Mouse (Mus musculus) midbrain, embryonic 14.5 days (tissue): ENCODE results near the gene Cutal. TPM values are rescaled to one million over a fixed set of nuclear protein-coding genes. Genes with fewer than 3 reads are reported as not detected.
"Not testable (repeated sequence)": the region's sequence is repeated elsewhere in the genome, so short reads cannot be mapped to it uniquely, and the experiment has no call there.

Source experiments
- ATAC-seq: fragments of 200-750 bp; cut with Nextera tagmentation; 2 replicates; pipeline ENCODE4 v1.8.0; 2017; ENCODE audit warnings: moderate number of reproducible peaks, moderate library complexity; ENCODE audit not compliant: low FRiP score, low TSS enrichment
- DNase-seq: peaks from one replicate; pipeline ENCODE4 v3.0.0-alpha.2; 2015
- H3K27ac ChIP-seq: fragments of 300-500 bp; sonication (generic); replicated peaks from 2 replicates; pipeline ENCODE4 v1.5.1; 2014; ENCODE audit warnings: mild to moderate bottlenecking, low read depth, low read length, moderate library complexity
- H3K27me3 ChIP-seq: fragments of 300-500 bp; sonication (generic); 2 replicates; pipeline ENCODE4 v1.6.1; 2014; ENCODE audit warnings: low read length, control low read depth, mixed read lengths; ENCODE audit not compliant: control insufficient read depth, insufficient read depth
- H3K36me3 ChIP-seq: fragments of 300-500 bp; sonication (generic); 2 replicates; pipeline ENCODE4 v1.6.1; 2014; ENCODE audit warnings: low read length, control low read depth; ENCODE audit not compliant: control insufficient read depth, insufficient read depth
- H3K4me1 ChIP-seq: fragments of 300-500 bp; sonication (generic); 2 replicates; pipeline ENCODE4 v1.6.1; 2014; ENCODE audit warnings: mild to moderate bottlenecking, antibody characterized with exemption, low read length, control low read depth; ENCODE audit not compliant: control insufficient read depth, insufficient read depth
- H3K4me2 ChIP-seq: fragments of 300-500 bp; sonication (generic); 2 replicates; pipeline ENCODE4 v1.6.1; 2014; ENCODE audit warnings: mild to moderate bottlenecking, low read length, moderate library complexity
- H3K4me3 ChIP-seq: fragments of 300-500 bp; sonication (generic); replicated peaks from 2 replicates; pipeline ENCODE4 v1.5.1; 2014; ENCODE audit warnings: low read depth, low read length
- H3K9ac ChIP-seq: fragments of 300-500 bp; sonication (generic); replicated peaks from 2 replicates; pipeline ENCODE4 v1.6.1; 2014; ENCODE audit warnings: mild to moderate bottlenecking, low read length, moderate library complexity
- H3K9me3 ChIP-seq: fragments of 300-500 bp; sonication (generic); 2 replicates; pipeline ENCODE4 v1.6.1; 2016; ENCODE audit warnings: low read length, control low read depth, mixed read lengths; ENCODE audit not compliant: control insufficient read depth
- WGBS: fragments of 180-500 bp; shearing (Covaris S2); extraction: QIAGEN DNeasy Blood & Tissue Kit; methylation state at CpG from one replicate; pipeline ENCODE4 v1.1.7; 2014; 5-methylcytosine and 5-hydroxymethylcytosine counted together
- polyA plus RNA-seq: library from polyadenylated mRNA; unstranded; fragments of >200 nt; fragmentation: Nextera tagmentation; extraction: Ambion mirVana; gene quantifications from 2 replicates; pipeline ENCODE4 v1.2.1, GENCODE M21; 2014

The Cutal gene
- polyA plus RNA-seq, 1 experiment from 2014 or later = 0.59 TPM

DNA sequence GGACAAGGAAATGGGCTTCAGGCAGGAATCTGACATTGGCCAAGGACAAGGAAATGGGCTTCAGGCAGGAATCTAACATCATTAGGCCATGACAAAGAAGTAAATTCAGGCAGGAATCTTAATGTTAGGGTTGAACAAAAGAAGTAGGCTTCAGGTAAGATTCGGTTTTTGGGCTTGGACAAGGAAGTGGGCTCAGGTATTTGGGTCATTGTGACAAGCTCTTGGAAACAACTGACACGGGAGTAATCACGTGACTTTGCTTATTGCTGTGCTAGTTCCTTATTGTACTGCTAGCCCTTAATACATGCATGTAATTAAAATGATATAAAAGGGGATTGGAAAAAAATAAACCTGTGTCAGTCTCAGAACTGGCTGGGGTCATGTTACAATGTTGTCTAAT lies 38.5 kb upstream of the Cutal start:
- H3K9me3 ChIP-seq = no peaks in the 10 kb centered on the region
- H3K4me1 ChIP-seq = no peaks in the 10 kb centered on the region
- no peak overlapping the region for H3K27ac ChIP-seq
- 80% methylated on average over 3 of the region's 3 CpGs for WGBS
- no peaks in the 10 kb centered on the region for H3K36me3 ChIP-seq
- DNase-seq (no peak), ATAC-seq (no peak)
- H3K27me3 ChIP-seq = no peaks in the 10 kb centered on the region
- no peak overlapping the region for H3K4me3 ChIP-seq
- H3K4me2 ChIP-seq = no peak overlapping the region
- no peak overlapping the region for H3K9ac ChIP-seq

DNA sequence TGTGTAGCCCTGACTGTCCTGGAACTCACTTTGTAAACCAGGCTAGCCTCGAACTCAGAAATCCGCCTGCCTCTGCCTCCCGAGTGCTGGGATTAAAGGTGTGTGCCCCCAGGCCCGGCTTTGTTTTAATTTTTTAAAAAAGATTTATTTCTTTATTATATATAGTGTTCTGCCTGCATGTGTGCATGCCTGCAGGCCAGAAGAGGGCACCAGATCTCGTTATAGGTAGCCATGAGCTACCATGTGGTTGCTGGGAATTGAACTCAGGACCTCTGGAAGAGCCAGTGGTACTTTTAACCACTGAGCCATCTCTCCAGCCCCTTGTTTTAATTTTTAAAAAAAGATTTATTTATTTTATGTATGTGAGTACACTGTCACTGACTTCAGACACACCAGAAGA lies 34.1 kb upstream of the Cutal start:
- not testable (repeated sequence) for H3K36me3 ChIP-seq, DNase-seq, H3K9me3 ChIP-seq, H3K4me1 ChIP-seq, H3K4me2 ChIP-seq, H3K4me3 ChIP-seq, H3K27ac ChIP-seq, H3K9ac ChIP-seq, ATAC-seq, H3K27me3 ChIP-seq
- WGBS = 84% methylated on average over 5 of the region's 5 CpGs

DNA sequence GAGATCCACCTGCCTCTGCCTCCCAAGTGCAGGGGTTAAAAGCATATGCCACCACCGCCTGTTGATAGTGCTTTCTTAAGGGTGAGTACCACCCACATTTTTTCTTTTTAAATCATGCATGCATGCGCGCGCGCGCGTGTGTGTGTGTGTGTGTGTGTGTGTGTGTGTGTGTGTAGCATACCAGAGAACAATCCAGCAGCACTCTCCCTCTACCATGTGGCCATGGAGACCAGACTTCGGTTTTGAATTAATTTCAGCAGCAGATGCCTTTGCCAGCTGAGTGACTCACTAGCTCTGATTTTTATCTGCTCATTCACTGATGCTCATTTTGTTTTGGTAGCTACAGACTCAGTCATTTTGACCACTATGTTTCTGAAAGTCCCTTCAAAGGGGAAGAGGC lies 32.5 kb upstream of the Cutal start:
- 90% methylated on average over 8 of the region's 8 CpGs for WGBS
- no peaks in the 10 kb centered on the region for H3K4me1 ChIP-seq
- H3K36me3 ChIP-seq = no peaks in the 10 kb centered on the region
- no peaks in the 10 kb centered on the region for H3K9me3 ChIP-seq
- no peak overlapping the region for H3K9ac ChIP-seq
- ATAC-seq (no peak), DNase-seq (no peak)
- H3K27ac ChIP-seq = no peak overlapping the region
- H3K4me2 ChIP-seq = no peak overlapping the region
- no peaks in the 10 kb centered on the region for H3K27me3 ChIP-seq
- H3K4me3 ChIP-seq = no peak overlapping the region

GRCm38 (mm10) chr2:34843211-34843939 lies 30.8 kb upstream of the Cutal start:
- Histone ChIP-seq H3K36me3 (no peaks in the 10 kb centered on the region), H3K9ac (no peak overlapping the region), H3K27ac (no peak overlapping the region), H3K4me3 (no peak overlapping the region), H3K27me3 (no peaks in the 10 kb centered on the region), H3K4me2 (no peak overlapping the region), H3K9me3 (no peaks in the 10 kb centered on the region), H3K4me1 (no peaks in the 10 kb centered on the region)
- no peak for DNase-seq
- WGBS = 85% methylated on average over 11 of the region's 11 CpGs
- ATAC-seq = no peak

DNA sequence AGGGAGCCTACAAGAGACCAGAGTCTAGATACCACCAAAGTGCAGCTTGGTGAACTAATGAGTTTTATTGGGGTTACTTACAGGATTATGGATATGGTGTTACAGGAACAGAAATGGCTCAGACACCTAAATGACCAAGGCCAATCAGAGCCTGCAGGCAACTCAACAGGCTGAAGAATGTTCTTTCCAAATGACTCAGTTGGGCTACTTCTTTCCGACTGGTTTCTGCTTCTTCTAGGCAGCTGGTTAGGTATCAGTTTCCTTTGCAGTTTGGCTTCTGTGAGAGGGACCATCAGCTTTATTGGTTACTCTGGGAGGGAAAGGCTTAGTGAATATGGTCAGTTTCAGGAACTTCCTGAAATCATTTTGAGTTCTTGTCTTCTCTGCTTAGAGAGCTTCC lies 26.5 kb upstream of the Cutal start:
- no peak for DNase-seq
- Histone ChIP-seq H3K4me2 (no peak overlapping the region), H3K4me1 (no peaks in the 10 kb centered on the region), H3K4me3 (no peak overlapping the region), H3K27ac (no peak overlapping the region), H3K9ac (no peak overlapping the region), H3K27me3 (no peaks in the 10 kb centered on the region), H3K36me3 (peaks cover 34% of the 10 kb centered on the region), H3K9me3 (no peaks in the 10 kb centered on the region)
- 94% methylated on average over 1 of the region's 1 CpGs for whole genome bisulfite sequencing
- ATAC-seq = no peak

- Histone ChIP-seq H3K27me3 (no peaks in the 10 kb centered on the region), H3K27ac (no peak overlapping the region), H3K36me3 (peaks cover 96% of the 10 kb centered on the region), H3K4me3 (no peak overlapping the region), H3K9ac (no peak overlapping the region), H3K4me1 (no peaks in the 10 kb centered on the region), H3K4me2 (no peak overlapping the region), H3K9me3 (no peaks in the 10 kb centered on the region)
- WGBS = 96% methylated on average over 4 of the region's 4 CpGs
- ATAC-seq (no peak), DNase-seq (no peak)
Observed at GRCm38 (mm10) chr2:34855265-34855664, 18.9 kb upstream of the Cutal start.

DNA sequence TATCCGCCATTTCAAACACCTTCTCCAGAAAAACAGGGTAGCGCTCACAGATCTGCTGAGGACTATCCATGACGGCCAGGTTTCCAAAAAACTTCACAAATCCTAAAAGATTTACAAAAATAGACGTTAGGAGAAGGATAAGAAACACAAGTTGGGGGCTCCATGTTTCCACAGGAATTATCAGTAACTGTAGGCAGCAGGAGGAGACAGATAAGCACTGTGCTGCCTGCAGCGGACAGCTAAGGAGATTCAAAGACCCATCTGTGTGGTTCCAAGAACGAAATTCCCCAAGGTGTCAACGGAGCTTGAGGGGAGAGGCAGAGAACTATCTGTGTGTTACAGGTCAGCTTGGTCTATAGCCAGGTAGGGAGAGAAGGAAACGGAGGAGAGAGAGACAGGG lies 16.5 kb upstream of the Cutal start:
- Histone ChIP-seq H3K27ac (no peak overlapping the region), H3K4me2 (no peak overlapping the region), H3K9me3 (no peaks in the 10 kb centered on the region), H3K27me3 (no peaks in the 10 kb centered on the region), H3K9ac (no peak overlapping the region), H3K36me3 (peaks cover 90% of the 10 kb centered on the region), H3K4me1 (no peaks in the 10 kb centered on the region), H3K4me3 (no peak overlapping the region)
- ATAC-seq (no peak), DNase-seq (no peak)
- 95% methylated on average over 8 of the region's 8 CpGs for WGBS

- WGBS = 41% methylated on average over 5 of the region's 5 CpGs
- no peak for ATAC-seq
Observed at GRCm38 (mm10) chr2:34869680-34870079, 4.5 kb upstream of the Cutal start.

More at GRCm38 (mm10) chr2:34869680-34870079, 4.5 kb upstream of the Cutal start:
- peaks cover 18% of the 10 kb centered on the region for H3K4me1 ChIP-seq
- H3K36me3 ChIP-seq = peaks cover 13% of the 10 kb centered on the region
- no peak for DNase-seq
- H3K9ac ChIP-seq = peak overlapping the region; percentile 94
- H3K9me3 ChIP-seq = no peaks in the 10 kb centered on the region
- no peak overlapping the region for H3K27ac ChIP-seq
- H3K4me3 ChIP-seq = peak overlapping the region; percentile 87
- H3K4me2 ChIP-seq = peak overlapping the region; percentile 68
- peaks cover 10% of the 10 kb centered on the region for H3K27me3 ChIP-seq
